Mouse (Mus musculus) megakaryocyte, embryonic 14.5 days (primary cell): Measurements from ENCODE around the gene Gm21887.

Experiments used
- FLI1 ChIP-seq: IDR thresholded peaks from 2 replicates; pipeline ENCODE4 v1.6.1; 2012; ENCODE audit warnings: low read length, inconsistent platforms, mixed read lengths
- GATA1 ChIP-seq: IDR thresholded peaks from 3 replicates; pipeline ENCODE4 v1.6.1; 2012; ENCODE audit warnings: mixed read lengths, low read length, inconsistent platforms, borderline replicate concordance

DNA sequence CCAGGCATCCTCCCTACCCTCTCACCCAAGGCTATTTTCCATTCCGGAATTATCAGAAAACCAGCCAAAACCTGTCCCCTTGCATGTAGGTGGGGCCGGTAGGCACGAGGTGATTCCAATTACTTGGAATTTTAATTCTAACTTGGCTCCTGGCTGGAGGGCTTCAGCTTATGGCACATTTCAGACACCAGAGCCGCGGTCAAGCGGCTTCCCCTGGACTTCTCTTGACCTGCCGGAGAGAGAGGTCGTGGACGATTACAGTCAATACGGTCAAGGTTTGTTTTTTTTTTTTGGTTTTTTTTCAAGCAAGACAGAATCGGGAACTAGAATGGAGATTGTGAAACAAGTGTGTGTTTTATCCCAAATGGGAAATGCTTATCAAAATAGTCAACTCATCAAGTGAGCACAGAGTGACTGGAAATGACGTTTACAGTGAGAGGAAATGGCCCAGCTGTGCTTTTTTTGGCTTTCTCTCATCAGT is 28.6 kb upstream of the Gm21887 start:
- TF ChIP-seq GATA1 (no peak), FLI1 (no peak)
